Comparison of ENCODE assay signal across 8 mouse cellular contexts in the genomic region with DNA sequence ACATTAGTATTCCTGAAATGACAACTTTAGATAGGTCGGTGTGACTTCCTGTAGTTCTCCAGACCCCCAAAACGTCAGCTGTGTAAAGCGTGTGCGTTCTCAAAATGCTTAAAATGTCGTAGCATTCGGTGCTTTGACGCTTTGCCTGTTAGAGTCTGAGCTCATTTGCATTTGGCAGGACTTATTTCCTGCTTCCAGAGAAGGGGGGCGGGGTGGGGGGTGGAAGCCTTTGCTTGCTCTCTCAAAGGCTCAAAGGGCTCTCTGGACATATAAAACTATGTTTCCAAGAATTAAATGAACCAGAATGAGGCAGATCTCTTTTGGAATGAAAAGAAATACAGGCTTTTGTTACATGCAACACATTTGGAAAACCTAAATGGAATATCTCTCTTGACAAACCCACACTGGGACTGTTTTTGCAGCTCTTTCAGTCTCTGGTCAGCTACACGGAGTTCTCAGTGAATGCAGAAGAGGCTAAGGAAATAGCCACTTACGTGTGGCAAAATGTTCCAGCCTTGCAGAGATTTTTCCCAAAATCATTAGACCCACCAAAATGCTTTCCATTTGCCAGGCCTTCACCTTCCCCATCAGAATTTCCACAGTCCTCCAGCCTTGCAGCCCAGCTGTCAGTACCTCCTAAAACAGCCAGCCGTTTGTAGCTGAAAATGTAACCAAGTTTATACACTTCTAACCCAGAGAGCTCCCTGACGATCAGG.
A peak's percentile ranks its signal among the peaks of the same experiment; 100 is the strongest.
DNase-seq lines count a peak whose midpoint lies in the region; ATAC-seq lines count a peak whose summit lies in the region.

No protein-coding gene starts in this region.

- no peaks in the 10 kb centered on the region for H3K9me3 ChIP-seq in forebrain, embryonic 15.5 days
- H3K9me3 ChIP-seq in hindbrain, embryonic 13.5 days = no peaks in the 10 kb centered on the region

- DNase-seq in NIH3T3 (ENCODE audit: low read depth) = peak; percentile 71
- DNase-seq in left cerebral cortex, adult 8-10 months (ENCODE audit: low spot score in 2 of 2) = peak; percentile 29 to 39
- DNase-seq in lung, postnatal 36 days = peak; percentile 68
- peak; percentile 36 for DNase-seq in right cerebral cortex, postnatal 25 days
- DNase-seq in urinary bladder, adult 2 months (ENCODE audit: low spot score) = no peak

- ATAC-seq in cerebellum, adult (ENCODE audit: insufficient number of reproducible peaks, low FRiP score, low TSS enrichment) = 0 out of 2 replicates have a peak, but pooled peaks have one; percentile 5
- peak; percentile 62 for ATAC-seq in forebrain, embryonic 15.5 days (replicated peaks)
- ATAC-seq in hindbrain, embryonic 13.5 days (ENCODE audit: low FRiP score) = peak; percentile 63

- H3K36me3 ChIP-seq in forebrain, embryonic 15.5 days = no peaks in the 10 kb centered on the region
- H3K36me3 ChIP-seq in hindbrain, embryonic 13.5 days = no peaks in the 10 kb centered on the region

- peaks cover 31% of the 10 kb centered on the region for H3K4me1 ChIP-seq in forebrain, embryonic 15.5 days
- peaks cover 24% of the 10 kb centered on the region for H3K4me1 ChIP-seq in hindbrain, embryonic 13.5 days (replicated peaks)

- H3K27me3 ChIP-seq in forebrain, embryonic 15.5 days = no peaks in the 10 kb centered on the region
- H3K27me3 ChIP-seq in hindbrain, embryonic 13.5 days = no peaks in the 10 kb centered on the region

- peak overlapping the region; percentile 56 for H3K4me2 ChIP-seq in forebrain, embryonic 15.5 days (replicated peaks)
- H3K4me2 ChIP-seq in hindbrain, embryonic 13.5 days = peak overlapping the region; percentile 50

- 2% methylated on average over 12 of the region's 12 CpGs for WGBS in forebrain, embryonic 15.5 days
- WGBS in hindbrain, embryonic 13.5 days = 6% methylated on average over 12 of the region's 12 CpGs

- H3K9ac ChIP-seq in forebrain, embryonic 15.5 days (replicated peaks) = no peak overlapping the region
- H3K9ac ChIP-seq in hindbrain, embryonic 13.5 days = peak overlapping the region; percentile 14; the same call in 1 of the 2 replicates

- peak overlapping the region; percentile 88 for H3K27ac ChIP-seq in forebrain, embryonic 15.5 days (replicated peaks)
- peak overlapping the region; percentile 88 for H3K27ac ChIP-seq in hindbrain, embryonic 13.5 days

- H3K4me3 ChIP-seq in forebrain, embryonic 15.5 days = peak overlapping the region; percentile 36
- H3K4me3 ChIP-seq in hindbrain, embryonic 13.5 days = peak overlapping the region; percentile 27

Comparison
In these comparisons a context has a peak if more than half of its experiments do, and no peak if none do; other contexts are left out.
1. ATAC-seq: peak in every context shown above with its lines; median percentile 63 in hindbrain, embryonic 13.5 days; 62 in forebrain, embryonic 15.5 days; 5 in cerebellum, adult.